Mouse (Mus musculus): ENCODE measurements around the gene Plin4.

The Plin4 gene

DNA sequence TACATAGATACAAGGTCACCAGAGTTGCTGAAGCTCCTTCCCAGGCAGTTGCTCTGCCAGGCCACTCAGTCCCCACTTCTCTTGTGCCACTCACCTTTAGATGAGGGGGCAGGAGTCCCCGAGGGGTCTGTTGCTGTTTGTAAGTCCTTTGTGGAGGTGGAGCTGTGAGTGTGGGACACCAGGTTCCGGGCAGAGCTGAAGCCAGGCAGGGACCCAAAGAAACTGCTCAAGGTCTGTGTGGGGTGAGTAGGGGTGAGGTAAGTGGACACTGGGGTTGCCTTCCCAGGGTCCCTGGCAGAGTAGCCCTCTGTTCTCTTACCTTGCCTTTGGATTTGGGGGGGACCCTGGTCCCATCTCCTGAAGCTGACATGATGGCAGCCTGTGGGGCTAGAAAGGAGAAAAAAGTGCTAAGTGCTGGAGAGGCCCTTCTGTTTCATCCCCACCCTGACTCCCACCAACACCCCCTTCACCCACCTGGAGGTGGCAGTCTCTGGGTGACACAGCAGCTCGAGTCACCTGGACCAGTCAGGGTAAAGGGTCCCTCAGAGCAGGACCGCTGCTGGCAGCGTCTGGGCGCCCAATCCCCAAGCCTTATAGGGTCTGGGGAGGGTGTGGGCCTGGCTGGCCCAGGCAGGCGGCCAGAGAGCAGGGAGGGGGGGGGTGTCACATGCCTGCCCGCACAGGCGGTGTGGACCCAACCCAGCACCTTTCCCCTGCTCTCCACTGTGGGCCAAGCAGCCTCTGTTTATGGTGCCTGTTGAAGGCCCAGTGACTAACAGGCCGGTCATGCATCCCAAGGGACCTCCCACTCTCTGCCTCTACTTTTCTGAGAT lies at the start of gene Plin4:
Gene Plin4 (minus strand): TSS at position 585 of the 833 bp plus-strand sequence.
- in situ Hi-C loops (cut with MseI, MboI): no loop called here

DNA sequence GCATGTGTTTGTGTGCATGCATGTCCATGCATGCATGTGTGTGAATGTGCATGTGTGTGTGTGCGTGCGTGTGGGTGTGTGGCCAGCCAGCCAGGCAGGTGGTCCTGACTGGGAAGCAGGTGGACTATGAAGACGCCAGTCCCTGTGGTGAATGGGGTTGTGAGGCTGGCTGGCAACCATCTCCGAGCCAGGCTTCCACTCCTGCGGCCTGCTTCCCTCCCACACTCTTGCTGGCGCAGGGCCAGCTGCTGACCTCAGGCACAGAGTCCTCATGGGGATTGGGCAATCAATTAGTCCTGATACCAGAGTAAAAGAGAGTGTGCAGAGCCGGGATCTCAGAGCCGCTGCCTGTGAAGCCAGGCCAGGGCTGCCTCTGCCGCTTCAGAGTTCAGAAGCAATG lies 44.0 kb upstream of the Plin4 start:
- in situ Hi-C loops (cut with MseI, MboI): no loop called here

- in situ Hi-C loops (cut with MseI, MboI): no loop called here
Measured at GRCm38 (mm10) chr17:56149897-56150296, 40.3 kb upstream of the Plin4 start.

- in situ Hi-C loops (cut with MseI, MboI): no loop called here
Measured at GRCm38 (mm10) chr17:56148790-56149618, 39.4 kb upstream of the Plin4 start.

- in situ Hi-C loops (cut with MseI, MboI): no loop called here
Measured at GRCm38 (mm10) chr17:56148280-56148679, 38.7 kb upstream of the Plin4 start.

DNA sequence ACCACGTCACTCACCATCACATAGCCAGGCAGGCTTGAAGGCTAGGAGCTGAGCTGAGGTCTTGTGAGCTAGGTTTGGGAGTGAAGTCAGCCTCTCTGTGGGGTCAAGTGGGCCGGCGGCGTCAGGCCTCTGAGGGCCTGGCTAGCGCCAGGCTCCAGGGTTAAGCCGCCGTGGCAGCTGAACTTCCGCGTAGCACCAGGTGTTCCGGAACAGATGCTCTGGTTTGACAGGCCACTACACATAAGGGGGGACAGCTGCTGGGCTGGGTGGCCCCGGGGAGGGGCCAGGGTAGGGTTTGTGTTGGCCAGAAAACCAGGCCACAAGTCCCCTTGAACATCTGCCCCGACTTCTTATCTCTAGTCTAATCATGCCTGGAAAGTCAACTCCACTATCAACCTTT lies 37.8 kb upstream of the Plin4 start:
- in situ Hi-C loops (cut with MseI, MboI): no loop called here

DNA sequence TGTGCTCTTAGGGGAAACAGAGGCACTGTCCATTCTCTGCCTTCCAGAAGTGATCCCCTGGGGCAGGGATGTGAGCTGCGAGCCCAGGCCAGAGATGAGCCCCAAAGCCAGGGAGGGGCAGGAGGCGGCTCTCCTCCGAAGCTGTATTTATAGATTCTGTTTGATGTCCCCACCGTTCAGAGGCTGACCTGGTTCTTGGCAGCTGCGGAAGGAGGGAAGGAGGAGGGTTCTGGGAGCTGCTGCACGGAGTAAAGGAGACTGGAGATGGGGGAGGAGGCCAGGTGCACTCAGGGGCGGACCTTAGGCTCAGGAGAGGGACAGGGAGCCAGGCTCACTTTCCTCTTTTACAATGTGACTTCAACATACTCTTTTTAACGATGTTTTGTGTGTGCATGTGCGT lies 36.5 kb upstream of the Plin4 start:
- in situ Hi-C loops (cut with MseI, MboI): no loop called here

DNA sequence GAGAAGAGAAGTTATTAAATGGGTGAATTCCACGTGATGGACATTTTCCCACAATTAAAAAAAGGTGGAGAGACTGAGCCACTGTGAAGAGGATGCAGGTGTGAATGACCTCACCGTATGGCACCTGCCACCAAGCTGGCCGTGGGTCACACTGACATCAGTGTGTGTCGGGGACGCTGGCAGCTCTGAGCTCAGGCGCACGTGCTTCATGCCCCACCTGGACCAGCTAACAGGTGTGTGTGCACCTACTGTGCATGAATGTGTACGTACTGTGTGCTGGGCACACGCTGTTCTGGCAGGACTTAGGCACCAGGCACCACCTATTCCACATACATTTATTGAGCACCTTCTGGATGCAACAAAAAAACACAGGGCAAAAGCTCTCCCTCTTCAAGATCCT lies 34.9 kb upstream of the Plin4 start:
- in situ Hi-C loops (cut with MseI, MboI): no loop called here

DNA sequence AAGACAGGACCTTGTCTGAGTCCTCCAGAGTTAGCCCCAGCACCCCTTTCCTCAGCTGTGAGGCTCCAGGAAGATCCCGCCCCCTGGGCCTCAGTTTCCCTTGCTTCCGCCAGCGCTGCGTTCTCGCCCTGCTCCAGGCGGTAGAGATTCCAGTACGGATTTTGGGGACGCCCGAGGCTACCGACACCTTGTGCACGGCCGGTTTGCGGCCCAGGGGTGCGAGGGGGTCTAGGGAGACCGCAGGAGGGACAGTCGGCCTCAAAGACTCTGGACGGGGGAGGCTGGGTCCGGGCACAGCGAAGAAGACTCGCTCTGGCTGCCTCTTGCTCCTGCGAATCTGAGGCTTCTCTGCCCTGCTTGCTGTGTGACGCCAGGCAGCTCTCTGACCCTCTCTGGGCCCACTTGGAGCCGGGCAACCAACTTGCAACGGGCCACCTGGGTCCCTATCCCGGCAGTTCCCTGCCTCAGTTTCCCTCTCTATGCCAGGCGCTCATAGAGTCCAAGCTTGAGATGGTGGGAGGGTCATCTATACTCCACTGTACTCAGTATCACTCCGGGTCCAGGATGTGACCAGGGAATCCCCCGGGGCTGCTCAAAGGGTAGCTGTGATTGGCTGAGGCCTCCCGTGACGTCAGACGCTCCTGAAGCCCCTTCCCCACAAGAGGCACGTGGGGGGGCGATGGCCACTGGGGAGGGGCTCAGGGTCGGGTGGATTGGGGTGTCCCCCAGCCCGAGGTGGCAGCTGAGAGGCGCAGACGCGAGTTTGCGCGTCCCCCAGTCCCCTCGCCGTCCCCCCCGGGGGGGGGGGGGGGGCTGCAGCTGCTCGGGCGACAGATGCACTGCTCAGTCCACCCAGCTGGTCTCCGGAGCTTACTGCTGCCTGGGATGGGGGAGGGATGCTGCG lies 32.4 kb upstream of the Plin4 start:
- in situ Hi-C loops (cut with MseI, MboI): no loop called here

GRCm38 (mm10) chr17:56139858-56140595 lies 30.4 kb upstream of the Plin4 start, which contains the start of gene Sema6b:
Gene Sema6b (minus strand): TSS chr17:56140343.
- in situ Hi-C loops (cut with MseI, MboI): no loop called here

DNA sequence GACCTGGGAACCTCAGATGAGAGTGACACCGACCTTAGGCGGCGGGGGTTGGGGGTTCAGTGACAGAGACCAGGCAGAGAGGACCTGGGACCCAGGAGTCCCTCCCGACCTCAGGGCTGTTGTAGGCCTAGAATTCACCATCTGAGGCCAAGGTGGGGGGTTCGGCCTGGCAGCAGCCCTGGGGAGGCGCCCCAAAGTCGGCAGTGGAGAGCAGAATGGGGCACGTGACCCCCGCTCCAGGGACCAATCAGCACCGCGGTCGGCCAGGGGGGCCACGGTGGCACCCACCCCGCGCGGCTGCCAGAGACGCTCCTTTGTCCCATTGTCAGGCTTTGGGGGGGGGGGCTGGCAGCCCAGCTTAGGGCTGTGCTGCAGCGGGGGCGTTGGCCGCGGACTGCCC lies 29.8 kb upstream of the Plin4 start:
- in situ Hi-C loops (cut with MseI, MboI): no loop called here

- in situ Hi-C loops (cut with MseI, MboI): no loop called here
Measured at GRCm38 (mm10) chr17:56137839-56138613, 28.4 kb upstream of the Plin4 start.

DNA sequence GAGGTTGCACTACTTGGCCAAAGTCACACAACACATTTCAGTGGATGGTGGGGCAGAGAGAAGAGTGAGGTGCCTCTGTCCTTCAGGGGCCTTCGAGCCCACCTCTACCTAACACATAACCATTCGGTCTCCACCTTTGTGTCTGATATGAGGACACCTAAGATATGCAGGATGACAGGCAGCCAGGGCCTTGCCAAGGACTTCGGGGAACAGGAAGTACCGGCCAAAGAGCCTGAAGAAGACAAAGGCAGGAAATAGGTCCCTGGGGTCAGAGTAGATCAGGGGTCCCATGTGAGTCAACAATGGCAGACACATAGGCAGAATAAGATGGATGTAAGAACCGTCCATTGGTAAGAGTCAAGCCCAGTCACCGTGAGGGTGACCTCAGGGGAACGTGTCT lies 27.0 kb upstream of the Plin4 start:
- in situ Hi-C loops (cut with MseI, MboI): no loop called here

DNA sequence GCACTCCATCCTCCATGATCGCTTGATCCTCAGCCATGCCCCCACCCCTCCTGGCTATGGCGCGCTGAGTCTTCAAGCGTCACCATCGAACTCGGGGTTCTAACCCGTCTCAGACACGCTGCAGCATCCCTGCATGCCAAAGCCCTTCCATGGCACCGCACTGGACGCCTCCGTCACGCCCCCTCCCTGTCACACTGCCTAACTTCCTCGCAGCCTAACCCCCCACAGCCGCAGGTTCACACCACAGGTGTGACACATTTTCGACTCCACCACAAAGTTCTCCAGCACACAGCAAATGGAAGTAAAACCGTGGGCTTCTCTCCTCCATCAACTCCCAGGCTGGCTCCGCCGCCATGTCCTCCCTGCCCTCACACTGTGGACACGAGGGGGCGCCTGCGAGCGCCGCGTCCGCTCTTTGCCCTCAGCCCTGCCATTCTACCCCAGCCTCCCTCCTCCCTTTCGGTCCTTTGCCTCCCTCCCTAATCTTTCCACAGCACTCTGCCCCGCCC lies 24.9 kb upstream of the Plin4 start:
- in situ Hi-C loops (cut with MseI, MboI): no loop called here

GRCm38 (mm10) chr17:56133457-56134363 lies 24.1 kb upstream of the Plin4 start:
- in situ Hi-C loops (cut with MseI, MboI): no loop called here

- in situ Hi-C loops (cut with MseI, MboI): no loop called here
Measured at GRCm38 (mm10) chr17:56132661-56133060, 23.1 kb upstream of the Plin4 start.

DNA sequence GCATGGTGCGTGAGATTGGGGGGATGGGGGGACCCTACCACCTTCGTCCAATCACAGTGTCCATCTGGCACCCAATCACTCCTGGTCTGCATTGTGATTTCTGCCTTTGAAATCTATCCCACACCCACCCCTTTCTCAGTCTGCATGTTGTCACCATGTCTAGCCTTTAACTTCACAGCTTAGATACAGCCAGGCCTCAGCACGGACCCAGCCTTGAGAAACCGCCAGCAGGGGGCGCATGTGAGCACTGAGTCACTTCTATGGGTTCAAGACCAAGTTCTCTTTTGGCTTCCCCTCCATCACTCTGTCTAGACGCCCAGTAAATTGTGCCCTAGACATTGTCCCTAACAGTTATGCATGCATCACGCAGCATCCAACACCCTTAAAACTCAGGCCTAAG lies 22.2 kb upstream of the Plin4 start:
- in situ Hi-C loops (cut with MseI, MboI): no loop called here

DNA sequence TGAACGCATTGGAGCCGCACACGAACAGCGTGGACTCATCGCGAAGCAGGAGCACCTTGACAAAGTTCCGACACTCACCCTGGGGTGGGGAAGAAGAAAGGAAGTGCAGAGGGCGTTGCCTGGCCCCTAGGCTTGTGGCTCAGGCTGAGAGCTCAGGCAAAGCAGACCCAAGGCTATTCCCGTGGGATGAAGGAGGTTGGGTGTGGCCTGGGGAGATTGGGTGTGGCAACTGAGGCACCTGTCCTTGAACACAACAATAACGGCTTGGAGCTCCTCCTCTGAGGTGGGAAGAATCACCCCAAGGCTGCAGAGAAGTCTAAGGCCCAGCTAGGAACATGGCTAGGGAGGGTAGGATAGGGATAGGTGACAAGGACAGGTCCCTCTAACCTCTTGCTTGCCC lies 21.5 kb upstream of the Plin4 start:
- in situ Hi-C loops (cut with MseI, MboI): no loop called here

DNA sequence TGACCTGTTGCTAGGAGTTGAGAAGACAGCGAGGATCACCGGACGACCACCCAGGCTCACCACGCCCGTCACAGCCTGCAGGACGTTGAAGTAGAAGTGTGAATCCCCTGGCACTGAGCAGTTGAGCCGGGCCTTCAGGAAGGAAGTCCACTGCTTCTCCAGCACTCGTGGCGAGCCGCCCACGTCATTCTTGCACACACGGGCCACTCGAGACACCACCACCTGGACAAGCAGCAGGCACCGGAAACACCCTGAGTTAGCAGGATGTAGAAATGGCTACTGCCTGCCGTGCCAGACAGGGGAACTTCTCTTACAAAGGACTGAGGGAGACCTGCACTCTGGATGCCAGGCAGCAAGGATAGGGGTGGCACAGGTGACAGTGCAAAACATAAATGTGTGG lies 18.6 kb upstream of the Plin4 start:
- in situ Hi-C loops (cut with MseI, MboI): no loop called here

Measured in mouse trophoblast stem cell (cell line).